ENCODE assay signal across 15 mouse cellular contexts in genomic region chr9:56716066-56716465, GRCm38 (mm10).
"Had no signal": no experiment of that assay in that cellular context is flagged by ENCODE, and none has a peak within 500 bp of the region (broad histone marks: within the 10 kb centered on the region; RNA-seq: fewer than 3 reads in every experiment).

No protein-coding gene starts in this region.

- H3K4me2 ChIP-seq: liver, embryonic 11.5 days; liver, embryonic 15.5 days; neural tube, embryonic 13.5 days had no signal

- DNase-seq: kidney, postnatal 36 days; lung, adult 2 months; midbrain, embryonic 14.5 days; retina, postnatal 1 day; right cerebral cortex, postnatal 4 days; spleen, adult 18-20 months; thymus, adult 18-20 months; thymus, postnatal 14 days had no signal

- H3K36me3 ChIP-seq: limb, embryonic 10.5 days; liver, embryonic 15.5 days; neural tube, embryonic 13.5 days had no signal

- H3K27me3 ChIP-seq: liver, embryonic 15.5 days; neural tube, embryonic 13.5 days had no signal

- H3K4me3 ChIP-seq: layer of hippocampus, adult 2 months; limb, embryonic 10.5 days; liver, embryonic 15.5 days; neural tube, embryonic 13.5 days had no signal

- H3K27ac ChIP-seq: kidney, postnatal 0 days; layer of hippocampus, adult 2 months; limb, embryonic 10.5 days; liver, embryonic 15.5 days; neural tube, embryonic 13.5 days had no signal

- H3K4me1 ChIP-seq: limb, embryonic 10.5 days; liver, embryonic 15.5 days had no signal

- H3K9me3 ChIP-seq: limb, embryonic 10.5 days; liver, embryonic 15.5 days; neural tube, embryonic 13.5 days had no signal

- H3K9ac ChIP-seq: liver, embryonic 15.5 days; neural tube, embryonic 13.5 days had no signal

- ATAC-seq: lung, postnatal 0 days had no signal
